Mouse (Mus musculus): Measurements from ENCODE around the gene Ap1m1.

- no peak for TF ChIP-seq POLR2A (IDR thresholded peaks at IDR 0.05; ENCODE audit: low read depth, low read length)
- no peak for TF ChIP-seq CTCF (IDR thresholded peaks at IDR 0.05; ENCODE audit: borderline replicate concordance, insufficient read depth, low read length)
Measured at GRCm38 (mm10) chr8:72268356-72268755, 28.5 kb downstream of the Ap1m1 start.
